Mouse (Mus musculus) thymus, adult 2 months (tissue): ENCODE measurements at regions not wholly inside any gene's neighbourhood (a gene's known extent, or its start where the extent isn't known, plus 50 kb on each side); places are given as distances from the start of the nearest gene placed in this dataset.

Experiments
- DNase-seq: peaks from one replicate; pipeline ENCODE4 v3.0.0; 2021
- H3K27ac ChIP-seq: fragments of 200-500 bp; 2 replicates; pipeline ENCODE4 v1.5.1; 2012; ENCODE audit warnings: low read length, control low read depth; ENCODE audit not compliant: control insufficient read depth, insufficient read depth
- H3K27me3 ChIP-seq: fragments of 200-500 bp; 2 replicates; pipeline ENCODE4 v1.6.1; 2012; ENCODE audit warnings: mild to moderate bottlenecking, low read length, moderate library complexity, mixed read lengths; ENCODE audit not compliant: control insufficient read depth, insufficient read depth
- H3K36me3 ChIP-seq: fragments of 200-500 bp; 2 replicates; pipeline ENCODE4 v1.6.1; 2012; ENCODE audit warnings: mild to moderate bottlenecking, low read length, moderate library complexity; ENCODE audit not compliant: control insufficient read depth, insufficient read depth
- H3K4me1 ChIP-seq: fragments of 200-500 bp; replicated peaks from 2 replicates; pipeline ENCODE4 v1.6.1; 2012; ENCODE audit warnings: low read length; ENCODE audit not compliant: control insufficient read depth, insufficient read depth
- H3K4me3 ChIP-seq: fragments of 200-500 bp; 2 replicates; pipeline ENCODE4 v1.5.1; 2012; ENCODE audit warnings: mild to moderate bottlenecking, low read length, control low read depth, moderate library complexity; ENCODE audit not compliant: control insufficient read depth, insufficient read depth
- CTCF ChIP-seq: fragments of 200-500 bp; IDR thresholded peaks from 2 replicates; pipeline ENCODE4 v1.5.1; 2012; ENCODE audit warnings: mild to moderate bottlenecking, control low read depth, low read length, moderate library complexity, borderline replicate concordance; ENCODE audit not compliant: control insufficient read depth, poor library complexity, insufficient read depth; ENCODE audit errors: extremely low read depth
- POLR2A ChIP-seq: fragments of 200-500 bp; IDR thresholded peaks from 2 replicates; pipeline ENCODE4 v1.6.1; 2012; ENCODE audit warnings: mild to moderate bottlenecking, low read length, control low read depth, moderate library complexity; ENCODE audit not compliant: control insufficient read depth, poor library complexity, insufficient read depth; ENCODE audit errors: extremely low read depth
- WGBS: fragments of 180-500 bp; shearing (Covaris S2); methylation state at CpG from one replicate; pipeline ENCODE4 v1.1.7; 2018; 5-methylcytosine and 5-hydroxymethylcytosine counted together

DNA sequence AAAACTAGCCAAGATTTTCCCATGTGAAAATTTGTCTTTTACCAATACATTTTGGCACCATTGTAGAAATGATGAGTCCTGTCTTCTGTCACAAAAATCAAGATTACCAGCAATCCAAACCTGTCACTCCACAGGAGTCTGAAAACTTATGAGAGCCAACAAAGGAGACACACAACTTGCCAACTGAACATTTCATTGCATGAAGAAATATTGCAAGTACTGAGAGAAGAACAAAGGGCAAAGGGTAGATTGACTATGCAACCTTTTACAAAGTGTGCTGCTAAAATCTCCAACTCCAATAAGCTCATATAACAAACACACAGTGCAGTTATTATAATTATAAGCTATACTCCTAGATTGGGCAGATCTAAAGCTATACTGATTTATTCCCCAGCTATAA is 108.7 kb upstream of the Cpeb2 start:
- no peak for DNase-seq
- no peak overlapping the region for H3K4me3 ChIP-seq
- no peaks in the 10 kb centered on the region for H3K36me3 ChIP-seq
- TF ChIP-seq CTCF (no peak), POLR2A (no peak)
- no peak overlapping the region for H3K27ac ChIP-seq
- H3K4me1 ChIP-seq = no peaks in the 10 kb centered on the region
- H3K27me3 ChIP-seq = no peaks in the 10 kb centered on the region

DNA sequence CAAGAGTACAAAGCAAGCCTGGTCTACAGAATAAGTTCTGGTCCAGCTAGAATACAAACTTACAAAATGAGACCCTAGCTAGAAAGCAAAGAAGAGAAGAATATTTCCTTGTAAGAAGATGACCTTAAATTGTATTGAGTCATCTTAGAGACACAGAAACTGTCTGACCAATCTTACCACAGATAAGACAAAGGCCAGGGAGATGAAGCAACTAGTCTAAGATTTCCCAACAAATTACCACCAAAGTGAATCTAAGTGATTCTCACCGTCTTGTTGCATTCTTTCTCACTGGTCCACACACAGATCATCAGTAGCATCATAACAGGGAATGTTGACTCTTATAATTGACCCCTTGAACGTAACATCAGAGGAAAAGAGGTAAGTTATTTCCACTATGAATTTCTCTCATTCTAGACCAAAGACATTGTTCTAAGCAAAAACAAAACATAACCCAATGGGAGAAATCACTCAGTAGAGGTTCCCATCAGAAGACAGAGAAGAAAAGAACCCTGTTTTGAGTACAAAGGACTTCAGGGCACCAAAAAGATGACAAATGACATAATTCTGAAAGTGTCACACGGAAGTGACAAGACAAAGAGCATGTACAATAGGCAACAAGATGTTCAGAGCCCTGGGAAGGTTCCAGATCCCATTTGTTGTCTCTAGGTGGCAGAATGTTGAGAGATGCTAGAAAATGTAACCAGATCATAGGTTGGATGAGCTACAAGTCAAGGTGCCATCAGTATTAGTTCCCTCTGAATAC is 107.0 kb upstream of the Cpeb2 start:
- Histone ChIP-seq H3K4me1 (no peaks in the 10 kb centered on the region), H3K27me3 (no peaks in the 10 kb centered on the region), H3K36me3 (no peaks in the 10 kb centered on the region), H3K4me3 (no peak overlapping the region), H3K27ac (no peak overlapping the region)
- 93% methylated on average over 3 of the region's 3 CpGs for WGBS
- DNase-seq = no peak
- TF ChIP-seq POLR2A = no peak
- TF ChIP-seq CTCF = no peak

DNA sequence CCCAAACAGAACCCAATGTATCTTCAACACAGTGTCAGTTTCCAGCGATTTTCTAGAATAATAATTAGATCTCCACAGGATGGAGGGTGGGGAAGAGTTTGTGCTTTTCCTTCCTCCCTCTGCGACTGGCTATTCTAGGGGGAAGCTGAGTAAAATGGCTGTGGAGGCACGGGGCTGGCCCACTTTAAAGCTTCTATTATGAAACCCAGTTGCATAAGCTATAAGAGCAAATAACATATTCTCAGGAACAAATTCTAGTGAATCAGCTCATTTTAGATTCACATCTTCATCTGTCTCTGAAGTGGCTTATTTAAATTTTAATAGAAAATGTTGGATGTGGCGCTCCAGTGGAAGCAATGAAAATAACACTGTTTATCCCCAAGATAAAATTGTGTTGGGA is 102.6 kb upstream of the Cpeb2 start:
- DNase-seq = no peak
- WGBS = 86% methylated on average over 4 of the region's 4 CpGs
- H3K4me3 ChIP-seq = no peak overlapping the region
- H3K27me3 ChIP-seq = no peaks in the 10 kb centered on the region
- no peaks in the 10 kb centered on the region for H3K4me1 ChIP-seq
- no peak overlapping the region for H3K27ac ChIP-seq
- TF ChIP-seq POLR2A = no peak
- no peak for TF ChIP-seq CTCF
- H3K36me3 ChIP-seq = no peaks in the 10 kb centered on the region

DNA sequence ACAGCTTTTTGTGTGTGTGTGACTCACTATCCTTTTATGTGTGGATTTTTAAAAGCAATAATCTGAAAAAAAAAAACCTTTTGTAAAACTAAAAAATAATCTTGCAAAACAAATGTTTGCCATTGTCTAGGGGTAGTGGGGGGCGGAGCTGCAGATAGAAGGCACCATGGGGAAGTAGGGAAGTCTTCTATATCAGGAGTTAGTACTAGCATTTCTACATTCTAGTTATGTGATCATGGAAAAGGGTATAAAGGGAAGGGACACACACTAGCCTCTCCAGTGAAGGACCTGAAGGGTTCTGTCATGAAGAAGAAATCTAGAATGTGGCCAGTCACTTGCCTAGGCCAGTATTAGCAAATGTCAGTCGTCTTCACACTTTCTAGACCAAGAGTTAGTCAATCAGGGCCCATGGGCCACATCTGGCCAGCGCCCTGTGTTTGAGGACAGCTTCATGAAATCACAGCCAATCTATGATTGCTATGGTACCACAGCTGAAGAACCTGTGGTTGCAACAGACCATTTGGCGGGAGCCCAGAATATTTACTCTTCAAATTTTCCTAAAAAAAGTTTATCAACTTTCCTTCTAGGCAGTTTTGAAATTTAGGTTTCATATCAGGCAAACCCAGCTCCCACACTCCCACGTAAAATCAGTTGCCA is 101.9 kb upstream of the Cpeb2 start:
- no peak overlapping the region for H3K4me3 ChIP-seq
- DNase-seq = no peak
- no peaks in the 10 kb centered on the region for H3K36me3 ChIP-seq
- H3K27me3 ChIP-seq = no peaks in the 10 kb centered on the region
- H3K27ac ChIP-seq = no peak overlapping the region
- TF ChIP-seq CTCF (no peak), POLR2A (no peak)
- WGBS = 93% methylated on average over 5 of the region's 5 CpGs
- no peaks in the 10 kb centered on the region for H3K4me1 ChIP-seq

DNA sequence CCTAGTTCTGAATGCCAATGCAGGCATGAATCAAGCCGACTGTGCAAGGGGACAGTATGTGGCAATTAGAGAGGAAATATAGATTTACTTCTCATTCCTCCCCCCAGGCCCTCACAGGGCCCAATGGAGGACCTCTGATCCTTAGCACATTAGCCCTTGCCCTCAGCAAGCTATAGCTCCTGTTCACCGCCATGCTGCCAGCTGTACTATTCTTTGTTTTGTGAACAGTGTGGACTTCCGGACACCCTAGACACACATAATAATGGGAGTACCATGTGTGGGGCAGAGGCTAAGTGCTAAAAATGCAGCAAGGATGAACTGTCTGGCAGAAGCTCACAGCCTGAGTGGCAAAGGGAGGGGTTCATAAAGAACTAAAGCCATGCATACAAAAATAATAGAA is 99.3 kb upstream of the Cpeb2 start:
- TF ChIP-seq CTCF (no peak), POLR2A (no peak)
- 93% methylated on average over 3 of the region's 3 CpGs for WGBS
- Histone ChIP-seq H3K36me3 (no peaks in the 10 kb centered on the region), H3K27ac (no peak overlapping the region), H3K27me3 (no peaks in the 10 kb centered on the region), H3K4me3 (no peak overlapping the region), H3K4me1 (no peaks in the 10 kb centered on the region)
- no peak for DNase-seq

DNA sequence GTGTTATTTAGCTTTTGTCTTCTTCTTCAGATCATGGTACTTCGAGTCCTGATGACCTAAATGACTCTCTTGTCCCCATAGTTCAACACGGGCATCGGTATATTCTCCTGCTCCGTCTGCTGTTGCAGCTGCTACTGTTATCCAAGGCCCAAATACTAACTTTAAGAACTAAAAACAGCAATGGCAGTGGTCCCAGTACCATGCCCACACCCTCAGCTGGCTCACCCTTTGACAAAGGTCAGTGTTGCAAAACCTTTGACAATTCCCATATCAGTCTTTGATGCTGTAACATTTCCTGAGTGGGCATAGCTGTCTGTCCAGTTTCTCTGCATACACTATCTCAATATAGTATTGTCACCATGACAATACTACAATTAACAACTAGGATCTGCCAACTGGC is 96.8 kb upstream of the Cpeb2 start:
- H3K27ac ChIP-seq = no peak overlapping the region
- DNase-seq = no peak
- H3K36me3 ChIP-seq = no peaks in the 10 kb centered on the region
- 93% methylated on average over 4 of the region's 4 CpGs for WGBS
- no peak overlapping the region for H3K4me3 ChIP-seq
- H3K27me3 ChIP-seq = no peaks in the 10 kb centered on the region
- TF ChIP-seq CTCF (no peak), POLR2A (no peak)
- H3K4me1 ChIP-seq = no peaks in the 10 kb centered on the region

DNA sequence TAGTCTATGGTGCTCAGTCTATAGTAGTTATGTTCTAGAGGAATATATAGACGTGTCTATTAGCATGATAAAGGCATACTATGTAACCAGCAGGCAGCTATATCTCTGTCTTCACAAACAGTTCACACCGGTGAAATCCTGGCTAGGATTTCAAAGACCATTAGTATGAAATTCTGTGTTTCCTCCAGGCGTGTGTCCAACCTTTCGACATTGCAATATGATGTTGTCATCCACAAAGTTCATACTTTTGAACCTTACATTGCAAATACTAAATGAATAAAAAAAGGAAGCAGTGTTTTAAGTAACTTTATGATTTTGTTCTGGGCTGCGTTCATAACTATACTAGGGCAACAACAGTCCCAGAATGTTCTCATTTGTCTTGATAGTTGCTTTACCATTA is 95.2 kb upstream of the Cpeb2 start:
- DNase-seq = no peak
- H3K4me3 ChIP-seq = no peak overlapping the region
- H3K4me1 ChIP-seq = no peaks in the 10 kb centered on the region
- 90% methylated on average over 5 of the region's 5 CpGs for WGBS
- no peak for TF ChIP-seq CTCF
- TF ChIP-seq POLR2A = no peak
- H3K27ac ChIP-seq = no peak overlapping the region
- no peaks in the 10 kb centered on the region for H3K27me3 ChIP-seq
- H3K36me3 ChIP-seq = no peaks in the 10 kb centered on the region
